Mouse (Mus musculus) megakaryocyte-erythroid progenitor cell, adult 5-6 weeks (primary cell): ENCODE data around the gene Bcar3. TPM values are rescaled to one million over a fixed set of nuclear protein-coding genes. Genes with fewer than 3 reads are reported as not detected.

Source experiments
- ATAC-seq: replicated peaks from 2 replicates; pipeline ENCODE4 v1.8.0; 2016; ENCODE audit warnings: mild to moderate bottlenecking, inconsistent platforms; ENCODE audit not compliant: severe bottlenecking, poor library complexity, low FRiP score, low TSS enrichment
- total RNA-seq, 2 experiments: library from RNA; stranded (forward) in 1 of 2; stranded (reverse) in 1 of 2; fragments of 200-1000, 215-1000 nt in 1 of 2; fragments of >200 nt in 1 of 2; fragmentation: Nextera tagmentation in 1 of 2; gene quantifications; 2 replicates each; pipeline ENCODE4 v1.2.3; 2014 to 2017

The Bcar3 gene
- total RNA-seq, 2 experiments from 2014 or later, result not detected

GRCm38 (mm10) chr3:122488051-122488754, 194.3 kb downstream of the Bcar3 start:
- ATAC-seq, result no peak

GRCm38 (mm10) chr3:122490574-122490973, 196.6 kb downstream of the Bcar3 start:
- no peak for ATAC-seq

GRCm38 (mm10) chr3:122492006-122492405, 198.1 kb downstream of the Bcar3 start:
- no peak for ATAC-seq

GRCm38 (mm10) chr3:122492872-122493615, 199.1 kb downstream of the Bcar3 start:
- no peak for ATAC-seq

GRCm38 (mm10) chr3:122494764-122495163, 200.8 kb downstream of the Bcar3 start:
- ATAC-seq, result no peak

GRCm38 (mm10) chr3:122497871-122498270, 203.9 kb downstream of the Bcar3 start:
- ATAC-seq, result no peak

DNA sequence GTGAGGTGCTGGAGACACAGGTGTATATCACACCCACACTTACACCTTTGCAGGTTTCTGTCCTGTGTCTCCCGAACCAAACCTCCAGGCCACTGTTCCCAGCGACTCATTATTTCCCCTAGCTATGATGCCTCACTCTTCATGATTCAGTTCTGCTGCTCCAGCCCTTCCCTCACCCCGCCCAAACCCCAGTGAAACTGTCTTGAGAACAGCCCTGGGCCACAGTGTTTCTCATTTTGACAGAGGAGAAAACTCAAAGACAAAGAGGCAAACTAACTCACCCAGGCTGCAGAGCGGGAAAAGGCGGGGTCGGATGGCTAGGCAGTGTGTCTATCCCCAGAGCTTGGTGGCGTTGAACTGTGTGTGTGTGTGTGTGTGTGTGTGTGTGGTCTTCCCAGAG, 204.6 kb downstream of the Bcar3 start:
- ATAC-seq, result no peak

- ATAC-seq, result no peak
Measured at GRCm38 (mm10) chr3:122499647-122500046, 205.7 kb downstream of the Bcar3 start.

GRCm38 (mm10) chr3:122500929-122501328, 207.0 kb downstream of the Bcar3 start:
- ATAC-seq, result peak; percentile 51

DNA sequence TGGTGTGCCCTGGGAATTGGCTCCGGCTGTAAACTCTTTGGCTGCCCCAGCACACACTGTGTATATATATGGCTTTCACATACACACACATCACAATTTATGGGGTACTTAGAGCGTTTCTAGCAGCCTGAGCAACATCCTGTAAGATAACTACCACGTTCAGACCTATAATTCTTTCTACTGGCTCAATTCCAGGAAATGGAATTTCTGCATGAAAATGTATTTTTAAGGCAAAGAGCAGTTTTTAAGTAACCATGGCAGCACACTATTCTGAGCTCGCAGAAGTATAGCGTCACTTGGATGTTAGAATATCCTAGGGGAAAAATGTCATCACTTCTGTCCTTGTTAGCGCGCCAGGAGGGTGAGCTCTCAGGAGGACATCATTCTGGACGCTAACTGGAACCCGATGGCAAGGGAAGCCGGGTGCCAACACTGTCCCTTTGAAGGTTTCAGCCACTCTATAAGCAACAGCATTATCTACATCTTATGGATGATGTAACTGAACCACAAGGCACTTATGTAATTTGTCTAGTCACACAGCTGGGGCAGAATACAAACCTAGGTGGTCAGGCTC, 212.5 kb downstream of the Bcar3 start:
- ATAC-seq, result no peak

DNA sequence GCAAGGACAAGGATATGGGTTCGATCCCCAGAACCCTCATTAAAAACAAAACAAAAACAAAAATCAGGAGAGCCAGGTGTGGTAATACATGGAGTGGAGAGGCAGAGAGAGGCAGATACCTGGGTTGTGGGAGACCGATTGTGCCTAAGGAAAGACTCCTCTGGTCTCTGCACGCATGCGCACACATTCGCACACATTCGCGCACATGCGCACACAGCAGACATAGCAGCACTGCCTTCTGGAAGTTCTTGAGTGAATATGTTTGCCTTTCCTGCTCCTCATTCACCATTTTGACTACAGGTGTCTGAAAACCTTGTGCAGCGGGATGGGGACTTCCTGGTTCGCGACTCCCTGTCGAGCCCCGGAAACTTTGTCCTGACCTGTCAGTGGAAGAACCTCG, 213.9 kb downstream of the Bcar3 start:
- no peak for ATAC-seq

- ATAC-seq, result peak; percentile 83
Measured at GRCm38 (mm10) chr3:122509084-122509483, 215.1 kb downstream of the Bcar3 start.

- no peak for ATAC-seq
Measured at GRCm38 (mm10) chr3:122509534-122510239, 215.8 kb downstream of the Bcar3 start.

DNA sequence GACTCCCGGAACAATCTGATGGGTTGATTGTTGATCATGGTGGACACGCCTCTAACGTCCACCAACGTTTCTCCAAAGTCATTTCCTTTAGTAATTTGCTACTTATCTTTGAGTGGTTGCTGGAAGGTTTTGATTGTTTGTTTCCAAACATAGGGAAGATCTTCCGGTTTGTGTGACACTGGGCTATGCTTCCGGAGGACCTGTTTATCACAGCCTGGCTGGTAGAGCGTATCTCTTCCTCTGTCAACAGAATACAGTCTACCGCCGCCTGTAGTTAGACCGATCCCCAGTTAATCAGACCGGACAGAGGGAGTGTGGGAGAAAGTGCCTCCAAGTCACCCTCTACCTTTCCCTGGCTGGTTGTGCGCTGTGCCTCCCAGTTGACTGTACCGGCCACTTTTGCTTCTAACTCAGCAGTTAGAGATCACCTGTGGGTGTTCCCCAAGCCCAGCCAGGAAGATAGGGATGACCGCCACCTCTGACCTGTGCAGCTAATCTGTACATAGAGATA, 216.4 kb downstream of the Bcar3 start:
- ATAC-seq, result peak; percentile 17; the same call in 1 of the 2 replicates

GRCm38 (mm10) chr3:122510932-122511331, 217.0 kb downstream of the Bcar3 start:
- no peak for ATAC-seq

DNA sequence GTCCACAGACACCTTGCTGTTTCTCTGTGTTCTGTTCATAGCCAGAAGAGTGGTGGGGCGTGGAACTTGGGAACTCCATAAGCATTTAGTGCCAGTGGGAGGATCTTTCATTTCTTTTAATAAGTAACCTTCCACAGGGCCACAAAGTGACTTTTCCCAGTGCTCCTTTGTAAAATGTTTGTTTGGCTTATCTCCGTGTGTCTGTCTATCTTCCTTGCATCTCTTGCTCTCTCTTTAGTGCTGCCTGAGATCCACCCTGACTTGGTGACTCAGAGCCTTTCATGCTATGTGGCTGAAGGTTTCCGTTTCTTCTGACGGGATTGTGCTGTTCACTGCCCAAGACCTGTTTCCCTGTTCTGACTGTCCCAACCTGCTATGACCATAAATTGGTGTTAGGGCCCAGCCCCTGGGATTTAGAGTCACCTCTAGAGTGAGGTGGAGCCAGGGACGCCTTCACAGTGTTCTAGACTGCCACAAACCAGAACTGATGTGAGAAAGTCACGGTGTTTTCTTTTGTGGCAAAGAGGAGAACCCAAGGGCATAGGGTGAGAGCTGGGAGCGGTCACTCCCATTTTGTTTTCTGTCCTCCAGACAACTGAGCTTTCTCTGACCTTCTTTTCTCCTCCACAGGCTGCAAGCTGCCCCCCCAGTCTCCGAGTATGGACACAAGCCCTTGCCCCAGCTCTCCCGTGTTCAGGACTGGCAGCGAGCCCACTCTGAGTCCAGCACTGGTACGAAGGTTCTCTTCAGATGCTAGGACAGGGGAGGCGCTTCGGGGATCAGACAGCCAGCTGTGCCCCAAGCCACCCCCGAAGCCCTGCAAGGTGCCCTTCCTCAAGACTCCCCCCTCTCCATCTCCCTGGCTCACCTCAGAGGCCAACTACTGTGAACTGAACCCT, 218.0 kb downstream of the Bcar3 start:
- ATAC-seq, result no peak

DNA sequence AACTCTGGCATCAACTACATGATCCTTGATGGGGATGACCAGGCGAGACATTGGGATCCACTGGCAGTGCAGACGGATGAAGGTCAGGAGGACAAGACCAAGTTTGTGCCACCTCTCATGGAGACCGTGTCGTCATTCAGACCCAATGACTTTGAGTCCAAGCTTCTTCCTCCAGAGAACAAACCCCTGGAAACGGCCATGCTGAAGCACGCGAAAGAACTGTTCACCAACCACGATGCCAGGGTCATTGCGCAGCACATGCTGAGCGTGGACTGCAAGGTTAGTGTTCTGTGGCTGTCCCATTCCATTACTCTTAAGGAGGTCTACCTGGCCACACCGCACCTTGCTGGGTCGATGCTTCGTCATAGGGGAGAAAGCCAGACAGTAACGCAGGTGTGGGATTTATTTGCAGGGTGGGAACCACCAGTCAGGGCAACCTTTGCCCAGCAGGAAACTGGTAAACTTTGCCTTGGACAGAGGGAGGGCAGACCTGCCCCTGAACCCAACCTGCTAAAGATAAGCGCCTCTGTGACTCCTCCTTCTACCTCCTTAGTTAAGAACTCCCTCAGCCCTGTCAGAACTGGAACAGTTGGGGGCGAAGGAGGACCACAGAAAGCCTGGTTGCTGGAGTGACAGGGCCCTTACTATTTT, 218.9 kb downstream of the Bcar3 start:
- no peak; the same call in 1 of the 2 replicates for ATAC-seq

DNA sequence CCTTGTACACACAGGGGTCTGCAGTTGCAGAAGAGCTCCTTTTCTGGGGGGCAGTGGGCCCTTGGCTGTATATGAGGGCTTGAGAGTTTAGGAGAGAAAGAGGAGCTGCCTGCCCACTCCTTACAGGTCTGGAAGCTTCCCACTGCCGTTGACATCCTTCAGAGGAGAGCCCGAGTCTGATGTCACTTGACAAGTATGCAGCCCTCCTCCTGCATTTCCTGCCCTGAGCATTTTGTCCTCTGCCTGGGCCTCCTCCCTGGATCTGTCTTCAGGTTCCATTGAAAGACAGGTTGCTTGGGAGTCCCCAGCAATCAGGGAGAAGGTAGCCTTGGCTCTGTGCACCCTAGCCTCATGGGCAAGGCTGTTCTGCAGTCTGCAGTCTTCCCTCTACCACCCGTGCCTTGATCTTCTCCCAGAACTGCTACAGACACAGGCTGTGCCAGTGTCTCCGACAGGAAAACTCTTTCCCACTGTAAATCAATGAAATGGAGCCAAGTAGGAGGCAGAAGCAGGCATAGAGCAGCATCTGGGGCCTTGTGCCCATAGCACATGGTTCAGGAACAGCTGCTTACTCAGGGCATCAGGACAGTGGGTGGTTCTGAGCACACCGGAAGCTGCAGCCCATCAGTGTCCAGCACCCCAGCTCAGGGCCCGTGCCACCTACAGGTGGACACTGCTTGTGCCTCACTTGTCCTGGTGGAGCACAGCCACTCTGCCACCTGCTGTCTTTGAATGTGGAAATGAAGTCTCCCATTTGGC, 221.8 kb downstream of the Bcar3 start:
- ATAC-seq, result no peak
